Mouse (Mus musculus) heart, adult 2 months (tissue): ENCODE results near the gene Rad50.

ENCODE experiments used
- CTCF ChIP-seq: fragments of 200-600 bp; IDR thresholded peaks from 2 replicates; pipeline ENCODE4 v1.8.1; 2022; ENCODE audit warnings: antibody characterized with exemption, mild to moderate bottlenecking, moderate library complexity
- EP300 ChIP-seq: fragments of 200-500 bp; IDR thresholded peaks from 2 replicates; pipeline ENCODE4 v1.6.1; 2011; ENCODE audit warnings: low read depth, low read length, control low read depth; ENCODE audit not compliant: insufficient read depth
- POLR2A ChIP-seq: fragments of 200-500 bp; IDR thresholded peaks from 2 replicates; pipeline ENCODE4 v1.6.1; 2011; ENCODE audit warnings: mild to moderate bottlenecking, low read depth, low read length, control low read depth; ENCODE audit not compliant: insufficient read depth

DNA sequence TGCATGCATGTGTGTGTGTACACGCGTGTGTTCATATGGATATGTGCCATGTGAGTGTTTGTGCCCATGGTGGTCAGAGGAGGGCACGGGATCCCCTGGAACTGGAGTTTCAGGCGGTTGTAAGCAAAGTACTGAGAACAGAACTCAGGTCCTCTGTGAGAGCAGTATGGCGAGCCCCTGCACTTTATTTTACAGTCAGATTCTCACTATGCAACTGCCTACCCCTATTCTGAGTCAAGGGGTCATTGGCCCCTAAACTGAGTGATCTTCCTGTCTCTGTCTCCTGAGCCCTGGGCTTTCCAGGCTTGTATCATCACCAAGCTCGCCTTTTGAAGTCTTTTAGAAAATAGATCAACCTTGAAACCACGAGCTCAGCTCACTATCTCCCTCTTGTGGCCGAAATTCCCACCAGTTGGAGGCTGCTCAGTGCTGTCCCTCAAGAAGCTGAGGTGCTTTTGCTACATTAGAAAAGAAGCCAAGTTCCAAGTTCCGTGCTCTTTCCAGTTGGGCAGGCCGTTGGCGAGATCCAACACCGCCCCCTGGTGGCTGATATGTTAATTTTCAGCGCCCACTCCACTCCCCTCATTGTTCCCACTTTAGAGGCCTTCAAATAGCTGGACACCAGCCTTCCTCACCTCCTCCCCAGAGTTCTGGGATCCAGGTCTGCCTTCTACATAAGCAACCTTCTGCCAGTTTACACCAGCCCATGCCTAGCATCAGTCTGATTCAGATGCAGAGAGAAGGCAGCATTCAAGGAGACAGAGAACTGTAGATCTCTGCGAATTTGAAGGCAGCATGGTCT, 29.9 kb upstream of the Rad50 start:
- TF ChIP-seq CTCF (peak; percentile 74), POLR2A (no peak), EP300 (no peak)
